Mouse (Mus musculus) inflammation-experienced regulatory T-cells (primary cell): Measurements from ENCODE around the gene Mtss1l. TPM values are rescaled to one million over a fixed set of nuclear protein-coding genes. Genes with fewer than 3 reads are reported as not detected.

Experiments used
- polyA plus RNA-seq, 2 experiments: library from polyadenylated mRNA; unstranded; fragments of 100-300 nt; shearing (Covaris generic); gene quantifications; one replicate each; pipeline ENCODE4 v1.2.1; 2017

The Mtss1l gene
- polyA plus RNA-seq = under 1 TPM; 0.27 to 0.55 TPM

GRCm38 (mm10) chr8:110720685-110721598 lies at the start of gene Mtss1l:
Gene Mtss1l (plus strand): TSS chr8:110721476.

Other genes starting within 250 kb of the Mtss1l start
- 10 to 100 TPM; 44.7 to 50.2 TPM for gene Vac14, start 102.9 kb upstream of the Mtss1l start, polyA plus RNA-seq
- gene Il34, start 84.4 kb downstream of the Mtss1l start, polyA plus RNA-seq = 1 to 10 TPM in 1 of 2 experiments, under 1 TPM in 1; 0.12 to 3.5 TPM
- 10 to 100 TPM; 50.3 to 57.3 TPM for gene Cog4, start 125.1 kb downstream of the Mtss1l start, polyA plus RNA-seq
- 100 to 1,000 TPM; 162 to 164 TPM for gene Sf3b3, start 125.3 kb downstream of the Mtss1l start, polyA plus RNA-seq
- gene Fuk, start 181.0 kb downstream of the Mtss1l start, polyA plus RNA-seq = 10 to 100 TPM in 1 of 2 experiments, 1 to 10 TPM in 1; 8.0 to 10.4 TPM
- 10 to 100 TPM; 26.4 to 42.2 TPM for gene St3gal2, start 198.4 kb downstream of the Mtss1l start, polyA plus RNA-seq